Mouse (Mus musculus): ENCODE measurements around the gene Zfp219.

DNA sequence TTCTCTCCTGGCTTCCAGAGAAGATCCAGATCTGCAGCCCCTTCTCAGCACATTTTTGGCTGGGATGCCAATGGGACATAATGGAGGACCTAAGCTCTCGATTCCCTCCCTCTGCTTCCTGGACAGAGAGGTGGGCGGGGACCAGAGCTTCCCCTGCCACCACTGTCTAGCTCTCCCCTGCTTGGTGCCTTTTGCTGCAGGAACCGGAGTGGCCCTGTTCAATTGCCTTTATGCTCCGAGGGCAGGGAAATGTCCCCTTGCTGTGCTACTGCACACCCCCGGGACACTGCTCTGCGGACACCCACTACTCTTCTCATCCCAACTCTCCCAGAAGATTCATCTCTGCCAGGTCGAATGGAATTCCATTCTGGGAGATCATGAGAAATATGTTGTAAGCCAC is 15.4 kb downstream of the Zfp219 start:
- TF ChIP-seq POLR2A (IDR thresholded peaks at IDR 0.05; ENCODE audit: extremely low read depth, insufficient read depth, low read length) (no peak), CTCF (IDR thresholded peaks at IDR 0.05; ENCODE audit: extremely low read depth, insufficient read depth, low read length) (no peak)
